14 mouse cellular contexts compared by ENCODE assay signal in the genomic region with DNA sequence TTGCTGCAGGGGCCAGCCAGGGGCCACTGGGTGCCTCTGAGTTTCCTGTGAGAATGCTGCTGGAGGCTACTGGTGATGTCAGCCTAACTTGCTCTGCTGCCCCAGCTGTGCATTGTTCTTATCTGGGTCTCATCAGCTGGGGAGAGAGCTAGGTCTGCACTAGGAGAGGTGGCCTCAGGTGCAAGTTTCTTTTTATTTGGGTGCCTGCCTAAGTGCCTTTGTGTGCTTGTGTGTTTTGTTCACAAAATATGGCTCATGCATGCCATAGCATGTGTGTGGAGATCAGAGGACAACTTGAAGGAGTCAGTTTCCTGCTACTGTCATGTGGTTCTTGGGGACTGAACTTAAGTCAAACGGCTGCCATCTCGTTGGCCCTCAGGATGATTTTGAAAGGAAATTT. TPM values are rescaled to one million over a fixed set of nuclear protein-coding genes. Genes with fewer than 3 reads are reported as not detected.
A peak's percentile ranks its signal among the peaks of the same experiment; 100 is the strongest.
DNase-seq lines count a peak whose midpoint lies in the region; ATAC-seq and TF ChIP-seq lines count a peak whose summit lies in the region.
"Had no signal": no experiment of that assay in that cellular context is flagged by ENCODE, and none has a peak within 500 bp of the region (broad histone marks: within the 10 kb centered on the region; RNA-seq: fewer than 3 reads in every experiment).

No protein-coding gene starts in this region.

- H3K27ac ChIP-seq in stomach, embryonic 14.5 days (ENCODE audit: low read length): no peak overlapping the region
- H3K27ac ChIP-seq in stomach, postnatal 0 days (replicated peaks): no peak overlapping the region
- H3K27ac ChIP-seq: hindbrain, embryonic 13.5 days; limb, embryonic 15.5 days had no signal

- 67% methylated on average over 2 of the region's 2 CpGs for WGBS in stomach, embryonic 14.5 days
- 51% methylated on average over 2 of the region's 2 CpGs for WGBS in stomach, postnatal 0 days

- no peaks in the 10 kb centered on the region for H3K27me3 ChIP-seq in stomach, embryonic 14.5 days (ENCODE audit: control insufficient read depth, insufficient read depth, low read length)
- no peaks in the 10 kb centered on the region for H3K27me3 ChIP-seq in stomach, postnatal 0 days (ENCODE audit: control insufficient read depth, insufficient read depth, low read length)
- H3K27me3 ChIP-seq: hindbrain, embryonic 13.5 days; limb, embryonic 15.5 days had no signal

- no peak overlapping the region for H3K9ac ChIP-seq in stomach, embryonic 14.5 days (replicated peaks; ENCODE audit: low read depth, low read length)
- no peak overlapping the region for H3K9ac ChIP-seq in stomach, postnatal 0 days (ENCODE audit: low read length)
- H3K9ac ChIP-seq: hindbrain, embryonic 13.5 days; limb, embryonic 15.5 days had no signal

- TF ChIP-seq CTCF in stomach, postnatal 0 days (IDR thresholded peaks at IDR 0.05; ENCODE audit: low read depth): no peak

- no peak for TF ChIP-seq EP300 in stomach, postnatal 0 days (optimal IDR thresholded peaks at IDR 0.05)

- H3K36me3 ChIP-seq in stomach, embryonic 14.5 days (ENCODE audit: control insufficient read depth, insufficient read depth, low read length): no peaks in the 10 kb centered on the region
- no peaks in the 10 kb centered on the region; the same call in 1 of the 2 replicates for H3K36me3 ChIP-seq in stomach, postnatal 0 days (ENCODE audit: control insufficient read depth, insufficient read depth, low read length)
- H3K36me3 ChIP-seq: hindbrain, embryonic 13.5 days had no signal

- H3K4me1 ChIP-seq in stomach, embryonic 14.5 days (ENCODE audit: control insufficient read depth, insufficient read depth, low read length): no peaks in the 10 kb centered on the region
- no peaks in the 10 kb centered on the region for H3K4me1 ChIP-seq in stomach, postnatal 0 days (replicated peaks; ENCODE audit: control insufficient read depth, insufficient read depth)
- H3K4me1 ChIP-seq: hindbrain, embryonic 13.5 days; limb, embryonic 15.5 days had no signal

- peak; percentile 91 for DNase-seq in heart, adult 11 months
- DNase-seq in heart, adult 18-20 months: no peak
- no peak for DNase-seq in stomach, postnatal 0 days (ENCODE audit: low spot score)
- peak; percentile 33 to 52 for DNase-seq in natural killer cell, adult 2 months (ENCODE audit: low spot score in 2 of 2)
- no peak for DNase-seq in MN1 (ENCODE audit: low spot score)
- no peak for DNase-seq in right cerebral cortex, postnatal 10 days (ENCODE audit: low spot score in 2 of 2)
- DNase-seq in right cerebral cortex, postnatal 14 days: no peak
- DNase-seq: adrenal gland, postnatal 14 days; B cell, adult 2 months; cerebellum, adult 11 months; kidney, postnatal 10 days had no signal

- 0 out of 2 replicates have a peak, but pooled peaks have one; percentile 37 for ATAC-seq in stomach, embryonic 14.5 days (ENCODE audit: insufficient number of reproducible peaks, insufficient read depth, low FRiP score, low read depth)
- no peak for ATAC-seq in stomach, postnatal 0 days (ENCODE audit: low FRiP score, low TSS enrichment)

- no peak overlapping the region for H3K4me2 ChIP-seq in stomach, embryonic 14.5 days (replicated peaks; ENCODE audit: low read depth, low read length)
- H3K4me2 ChIP-seq in stomach, postnatal 0 days (replicated peaks; ENCODE audit: low read depth): no peak overlapping the region
- H3K4me2 ChIP-seq: hindbrain, embryonic 13.5 days; limb, embryonic 15.5 days had no signal

- H3K4me3 ChIP-seq in stomach, embryonic 14.5 days (ENCODE audit: low read depth, low read length): no peak overlapping the region
- H3K4me3 ChIP-seq in stomach, postnatal 0 days (ENCODE audit: low read depth, low read length): no peak overlapping the region
- H3K4me3 ChIP-seq: hindbrain, embryonic 13.5 days; limb, embryonic 15.5 days had no signal

- no peaks in the 10 kb centered on the region for H3K9me3 ChIP-seq in stomach, embryonic 14.5 days (ENCODE audit: control insufficient read depth, low read depth, low read length)
- no peaks in the 10 kb centered on the region for H3K9me3 ChIP-seq in stomach, postnatal 0 days (ENCODE audit: control insufficient read depth, low read length)
- H3K9me3 ChIP-seq: hindbrain, embryonic 13.5 days; limb, embryonic 15.5 days had no signal

RNA-seq across cellular contexts. Expression of a gene that starts 46.6 kb away (rescaled TPM):
- total RNA-seq in heart, adult 18-20 months (2021): 10 to 100 TPM; 35.1 to 46.8 TPM
- 31.0 and 35.1 TPM in 2 replicates for polyA plus RNA-seq in stomach, embryonic 14.5 days (2014; fragmentation: Nextera tagmentation; extraction: Ambion mirVana)
- polyA plus RNA-seq in stomach, postnatal 0 days (2015; fragmentation: Nextera tagmentation; extraction: Ambion mirVana): 8.7 and 9.5 TPM in 2 replicates

Comparison
In these comparisons a context has a peak if more than half of its experiments do, and no peak if none do; other contexts are left out.
1. DNase-seq: peak in heart, adult 11 months (single experiment) and natural killer cell, adult 2 months (2 of 2); none in heart, adult 18-20 months (0 of 2), stomach, postnatal 0 days (single experiment), MN1 (single experiment), right cerebral cortex, postnatal 10 days (0 of 2) and right cerebral cortex, postnatal 14 days (single experiment).